Mouse (Mus musculus) liver, adult 2 months (tissue): Measurements from ENCODE around the gene Psmd6. TPM values are rescaled to one million over a fixed set of nuclear protein-coding genes. Genes with fewer than 3 reads are reported as not detected.

Experiments
- DNase-seq: peaks from one replicate; pipeline ENCODE4 v3.0.0-alpha.2; 2011; ENCODE audit warnings: low read depth, low spot score; ENCODE audit errors: extremely low read depth
- H3K27ac ChIP-seq: fragments of 200-500 bp; replicated peaks from 2 replicates; pipeline ENCODE4 v1.5.1; 2012; ENCODE audit warnings: low read depth, mild to moderate bottlenecking, control low read depth, inconsistent platforms, low read length; ENCODE audit not compliant: insufficient read depth
- H3K27me3 ChIP-seq: fragments of 200-500 bp; 2 replicates; pipeline ENCODE4 v1.6.1; 2012; ENCODE audit warnings: mild to moderate bottlenecking, moderate library complexity, low read length, inconsistent platforms; ENCODE audit not compliant: control insufficient read depth, insufficient read depth
- H3K36me3 ChIP-seq: fragments of 200-500 bp; 2 replicates; pipeline ENCODE4 v1.6.1; 2012; ENCODE audit warnings: low read length, inconsistent platforms; ENCODE audit not compliant: control insufficient read depth, insufficient read depth
- H3K4me1 ChIP-seq: fragments of 200-500 bp; 2 replicates; pipeline ENCODE4 v1.6.1; 2011; ENCODE audit warnings: low read length; ENCODE audit not compliant: control insufficient read depth, insufficient read depth
- H3K4me3 ChIP-seq: fragments of 200-500 bp; 2 replicates; pipeline ENCODE4 v1.5.1; 2011; ENCODE audit warnings: low read depth, mild to moderate bottlenecking, control low read depth, low read length, moderate library complexity; ENCODE audit not compliant: insufficient read depth
- H3K79me2 ChIP-seq: fragments of 200-500 bp; 2 replicates; pipeline ENCODE4 v1.6.1; 2012; ENCODE audit warnings: inconsistent platforms, mild to moderate bottlenecking, low read length, moderate library complexity; ENCODE audit not compliant: control insufficient read depth, insufficient read depth
- H3K9ac ChIP-seq: fragments of 200-500 bp; 2 replicates; pipeline ENCODE4 v1.6.1; 2012; ENCODE audit warnings: low read depth, mild to moderate bottlenecking, control low read depth, inconsistent platforms, low read length
- CTCF ChIP-seq: fragments of 200-500 bp; IDR thresholded peaks from 2 replicates; pipeline ENCODE4 v1.5.1; 2011; ENCODE audit warnings: low read depth, low read length, control low read depth
- POLR2A ChIP-seq: fragments of 200-500 bp; IDR thresholded peaks from 2 replicates; pipeline ENCODE4 v1.6.1; 2011; ENCODE audit warnings: low read length, control low read depth; ENCODE audit not compliant: insufficient read depth; ENCODE audit errors: extremely low read depth
- WGBS: fragments of 180-500 bp; shearing (Covaris S2); methylation state at CpG from one replicate; pipeline ENCODE4 v1.1.7; 2018; 5-methylcytosine and 5-hydroxymethylcytosine counted together
- polyA plus RNA-seq: library from polyadenylated mRNA; depleted of rRNA; stranded (reverse); fragments of >200 nt; gene quantifications from 2 replicates; pipeline ENCODE4 v1.2.3, GENCODE M21; 2012; rRNA removed
- total RNA-seq: library from RNA; depleted of rRNA; stranded (reverse); fragments of >200 nt; gene quantifications from 2 replicates; pipeline ENCODE4 v1.2.3, GENCODE M21; 2014; rRNA removed

Gene Psmd6
- 120 and 122 TPM in 2 replicates for total RNA-seq
- polyA plus RNA-seq = 36.6 and 43.5 TPM in 2 replicates

DNA sequence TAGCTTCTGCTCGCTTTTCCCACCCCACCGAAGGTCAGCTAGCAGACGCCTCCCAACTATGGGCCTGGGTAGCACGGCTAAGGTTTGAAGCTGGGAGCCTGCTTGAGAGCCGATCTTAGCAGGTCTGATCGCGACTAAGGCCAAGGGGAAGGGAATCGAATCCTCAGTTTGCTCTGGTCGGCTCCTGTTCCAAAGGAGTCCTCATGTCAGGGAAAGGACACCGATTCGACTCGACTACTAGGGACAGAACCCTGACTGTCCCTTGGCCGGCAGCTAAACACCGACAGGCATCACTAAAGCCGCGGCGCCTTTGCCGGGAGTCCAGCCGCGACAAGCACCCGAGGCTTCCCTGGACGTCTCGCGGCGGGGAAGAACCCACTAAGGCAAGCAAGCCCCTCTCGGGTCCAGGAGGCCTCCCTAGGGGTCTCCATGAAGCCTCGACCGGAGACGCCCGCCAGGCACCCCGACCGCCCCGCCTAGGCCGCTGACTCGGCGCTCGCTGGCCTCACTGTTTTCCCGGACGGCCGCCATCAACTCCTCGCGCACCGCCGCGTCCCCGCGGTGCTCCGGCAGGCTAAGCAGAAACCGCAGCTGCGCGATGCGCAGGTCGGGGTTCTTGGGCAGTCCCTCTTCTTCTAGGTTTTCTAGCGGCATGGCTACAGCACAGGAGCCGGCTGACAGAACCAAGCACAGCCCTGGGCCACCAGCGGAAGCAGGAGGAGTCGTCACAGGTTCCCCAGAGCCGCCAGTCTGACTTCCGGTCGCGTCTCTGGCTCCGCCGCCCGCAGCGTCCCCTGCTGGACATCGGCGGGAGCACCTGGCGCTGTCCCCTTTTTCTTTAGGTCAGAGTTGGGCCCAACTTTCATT is at the start of gene Psmd6:
TSS of gene Psmd6 (minus strand) at position 755 of the 867 bp plus-strand sequence.
- peaks cover 31% of the 10 kb centered on the region for H3K36me3 ChIP-seq
- H3K27ac ChIP-seq = peak within 1 kb of the TSS; percentile 76
- H3K27me3 ChIP-seq = no peaks in the 10 kb centered on the region
- H3K4me3 ChIP-seq = peak within 1 kb of the TSS; percentile 97
- TF ChIP-seq POLR2A (peak; percentile 65), CTCF (peak; percentile 93)
- under 1% methylated on average over 68 of the region's 68 CpGs for whole genome bisulfite sequencing
- DNase-seq = peak; percentile 74
- H3K4me1 ChIP-seq = peaks cover 8% of the 10 kb centered on the region
- peak within 1 kb of the TSS; percentile 96 for H3K9ac ChIP-seq
- peaks cover 11% of the 10 kb centered on the region; the same call in 1 of the 2 replicates for H3K79me2 ChIP-seq

DNA sequence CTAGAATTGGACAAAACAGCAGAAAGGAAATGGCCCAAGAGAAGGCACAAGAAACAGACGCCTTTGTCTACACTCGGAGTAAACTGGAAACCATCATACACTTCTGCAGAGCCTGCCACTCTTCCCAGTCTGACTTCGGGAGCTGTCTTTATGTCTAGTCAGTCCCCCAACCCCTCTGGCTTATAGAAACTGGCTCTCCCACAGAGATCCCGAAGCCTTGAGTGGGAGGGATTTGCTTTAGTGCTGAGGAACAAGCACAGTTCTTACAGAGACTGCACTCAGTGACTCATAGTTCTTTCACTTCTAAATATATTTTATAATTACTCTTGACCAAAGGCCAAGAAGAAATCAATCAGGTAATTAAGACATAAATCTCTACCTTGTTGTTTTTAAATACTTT is 10.1 kb downstream of the Psmd6 start:
- Histone ChIP-seq H3K36me3 (peaks cover 71% of the 10 kb centered on the region), H3K4me3 (no peak overlapping the region), H3K27ac (no peak overlapping the region), H3K79me2 (no peaks in the 10 kb centered on the region), H3K4me1 (no peaks in the 10 kb centered on the region; the same call in 1 of the 2 replicates), H3K9ac (no peak overlapping the region), H3K27me3 (no peaks in the 10 kb centered on the region)
- TF ChIP-seq CTCF = no peak
- TF ChIP-seq POLR2A = no peak
- 87% methylated on average over 4 of the region's 4 CpGs for WGBS
- DNase-seq = no peak

DNA sequence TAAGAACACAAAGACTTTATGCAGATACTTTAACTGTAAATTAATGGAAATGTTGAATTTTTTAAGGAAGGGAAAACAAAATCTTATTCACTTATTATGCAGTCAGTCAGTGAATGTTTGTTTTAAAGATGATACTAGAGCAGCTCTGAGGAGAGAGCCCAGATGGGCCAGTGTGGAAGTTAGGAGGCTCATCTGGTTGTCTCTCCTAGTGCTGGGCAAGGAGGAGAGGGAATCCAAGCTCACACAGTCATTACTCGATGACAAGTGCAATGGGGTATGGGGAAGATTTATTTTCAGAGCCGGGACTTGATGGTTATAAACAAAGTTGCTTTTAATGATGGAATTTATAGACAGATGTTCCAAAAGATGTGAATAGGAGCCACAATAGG is 15.9 kb downstream of the Psmd6 start:
- no peak for TF ChIP-seq CTCF
- no peak for TF ChIP-seq POLR2A
- DNase-seq = no peak
- 86% methylated on average over 2 of the region's 2 CpGs for WGBS
- Histone ChIP-seq H3K36me3 (peaks cover 40% of the 10 kb centered on the region), H3K4me1 (peaks cover 19% of the 10 kb centered on the region), H3K27me3 (no peaks in the 10 kb centered on the region), H3K9ac (no peak overlapping the region), H3K4me3 (no peak overlapping the region), H3K79me2 (peaks cover 2% of the 10 kb centered on the region; the same call in 1 of the 2 replicates), H3K27ac (no peak overlapping the region)

DNA sequence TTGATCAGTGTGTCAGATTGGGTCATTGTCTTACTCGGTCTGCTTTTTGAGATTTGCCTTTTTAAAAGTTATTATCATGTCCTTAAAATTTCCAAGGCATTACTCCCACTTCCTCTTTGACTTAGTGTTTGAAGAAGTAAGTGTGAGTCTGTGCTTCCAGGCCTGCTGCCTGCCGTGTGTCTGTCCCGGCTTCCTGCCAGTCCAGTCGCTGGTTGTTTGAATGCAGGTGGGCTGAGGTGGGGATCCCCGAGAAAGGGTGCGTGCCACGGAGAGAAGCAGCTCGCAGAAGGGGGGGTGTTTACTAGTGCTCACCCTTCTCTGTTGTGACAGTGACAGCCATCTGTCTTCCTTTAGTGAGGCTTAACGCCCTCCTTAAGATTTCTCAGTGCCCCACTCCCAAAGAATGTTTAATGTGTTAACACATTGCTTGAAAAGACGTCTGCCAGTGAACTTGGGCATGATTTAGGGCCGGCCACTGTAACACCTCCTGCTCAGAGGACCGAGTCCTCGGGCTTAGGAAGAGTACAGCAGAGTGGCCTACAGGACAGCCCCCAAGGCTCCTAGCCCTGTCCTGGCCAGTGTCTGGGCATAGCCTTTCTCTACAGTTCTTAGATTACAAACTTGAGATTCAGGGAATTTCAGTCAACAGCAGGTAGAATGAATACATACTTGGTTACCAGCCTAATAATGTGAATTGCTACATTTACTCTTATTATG is 16.4 kb downstream of the Psmd6 start:
- peaks cover 19% of the 10 kb centered on the region for H3K4me1 ChIP-seq
- H3K4me3 ChIP-seq = no peak overlapping the region
- no peak overlapping the region for H3K9ac ChIP-seq
- H3K36me3 ChIP-seq = peaks cover 38% of the 10 kb centered on the region
- no peaks in the 10 kb centered on the region for H3K27me3 ChIP-seq
- H3K79me2 ChIP-seq = peaks cover 2% of the 10 kb centered on the region; the same call in 1 of the 2 replicates
- no peak overlapping the region for H3K27ac ChIP-seq
- WGBS = 83% methylated on average over 13 of the region's 13 CpGs
- TF ChIP-seq CTCF (no peak), POLR2A (no peak)
- DNase-seq = no peak

DNA sequence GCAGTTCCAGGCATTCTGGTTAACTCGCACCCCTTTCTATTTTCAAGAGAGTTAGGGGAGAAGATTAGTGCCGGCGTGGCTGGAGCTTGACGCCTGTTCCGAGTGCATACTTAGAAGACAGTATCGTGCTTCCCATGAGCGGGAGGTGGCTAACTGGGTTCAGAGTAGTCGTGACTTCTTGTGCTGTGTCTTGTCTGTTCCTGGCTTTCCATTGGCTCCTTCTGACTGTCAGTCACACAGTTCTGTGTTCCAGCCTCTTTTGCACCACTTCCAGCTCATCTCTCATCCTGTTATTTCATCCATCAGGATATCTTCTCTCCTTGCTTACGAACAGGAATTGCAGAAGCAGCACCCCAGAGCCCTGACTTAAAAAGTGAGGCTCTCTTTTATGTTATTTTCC is 19.5 kb downstream of the Psmd6 start:
- no peak for DNase-seq
- Histone ChIP-seq H3K9ac (no peak overlapping the region), H3K79me2 (peaks cover 2% of the 10 kb centered on the region; the same call in 1 of the 2 replicates), H3K36me3 (peaks cover 22% of the 10 kb centered on the region), H3K4me3 (no peak overlapping the region), H3K27ac (peak overlapping the region; percentile 84), H3K27me3 (no peaks in the 10 kb centered on the region), H3K4me1 (peaks cover 19% of the 10 kb centered on the region)
- WGBS = 88% methylated on average over 9 of the region's 9 CpGs
- TF ChIP-seq CTCF = no peak
- TF ChIP-seq POLR2A = no peak
